Mouse (Mus musculus): ENCODE measurements around the gene Wasf2.

DNA sequence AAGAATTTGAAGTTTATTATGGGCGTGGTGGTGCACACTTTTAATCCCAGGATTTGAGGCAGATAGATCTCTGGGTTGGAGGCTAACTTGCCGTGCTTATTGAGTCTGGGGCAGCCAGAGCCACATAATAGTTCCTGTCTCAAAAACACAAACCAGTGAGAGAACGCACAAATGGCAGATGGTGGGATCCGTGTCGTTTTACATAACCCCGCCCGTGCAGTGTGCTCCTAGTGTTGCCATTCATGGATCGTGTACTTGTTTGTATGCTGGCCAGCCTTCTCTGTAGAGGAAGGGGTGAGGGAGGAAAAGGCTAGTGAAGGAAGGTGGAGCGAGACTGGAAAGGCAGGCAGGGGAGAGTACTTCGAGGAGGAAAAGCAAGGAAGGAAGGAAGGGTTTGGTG lies 26.5 kb downstream of the Wasf2 start:
- TF ChIP-seq CTCF (conservative IDR thresholded peaks at IDR 0.05; ENCODE audit: insufficient read depth, insufficient read length, low read depth, low read length) (no peak), POLR2A (IDR thresholded peaks at IDR 0.05; ENCODE audit: low read depth, low read length) (no peak)
